Mouse (Mus musculus): ENCODE results near the gene Serpine3.

- TF ChIP-seq CTCF (IDR thresholded peaks at IDR 0.05; ENCODE audit: low read depth) (no peak), EP300 (optimal IDR thresholded peaks at IDR 0.05) (no peak)
Observed at GRCm38 (mm10) chr14:62639551-62639950, 23.9 kb upstream of the Serpine3 start.
